ENCODE assay signal across 18 mouse cellular contexts in genomic region chr9:28432159-28432558, GRCm38 (mm10).
"Had no signal": no experiment of that assay in that cellular context is flagged by ENCODE, and none has a peak within 500 bp of the region (broad histone marks: within the 10 kb centered on the region; RNA-seq: fewer than 3 reads in every experiment).

No protein-coding gene starts in this region.

- ATAC-seq: liver, postnatal 0 days had no signal

- H3K4me1 ChIP-seq: kidney, embryonic 15.5 days; limb, embryonic 12.5 days; liver, embryonic 13.5 days; lung, embryonic 15.5 days; megakaryocyte, embryonic 14.5 days had no signal

- H3K9me3 ChIP-seq: kidney, embryonic 15.5 days; limb, embryonic 12.5 days; liver, embryonic 13.5 days; lung, embryonic 15.5 days; neural tube, embryonic 13.5 days had no signal

- H3K36me3 ChIP-seq: kidney, embryonic 15.5 days; limb, embryonic 12.5 days; liver, embryonic 13.5 days; lung, embryonic 15.5 days; neural tube, embryonic 13.5 days had no signal

- H3K27ac ChIP-seq: kidney, embryonic 15.5 days; left cerebral cortex, adult 2 months; limb, embryonic 12.5 days; liver, embryonic 13.5 days; lung, embryonic 15.5 days; macrophage; neural tube, embryonic 13.5 days had no signal

- H3K4me2 ChIP-seq: kidney, embryonic 15.5 days; limb, embryonic 12.5 days; liver, embryonic 13.5 days; lung, embryonic 15.5 days; neural tube, embryonic 13.5 days had no signal

- H3K27me3 ChIP-seq: kidney, embryonic 15.5 days; limb, embryonic 12.5 days; liver, embryonic 13.5 days; lung, embryonic 15.5 days; megakaryocyte, embryonic 14.5 days; neural tube, embryonic 13.5 days had no signal

- H3K9ac ChIP-seq: kidney, embryonic 15.5 days; limb, embryonic 12.5 days; liver, embryonic 13.5 days; liver, postnatal 0 days; lung, embryonic 15.5 days; neural tube, embryonic 13.5 days had no signal

- H3K4me3 ChIP-seq: kidney, embryonic 15.5 days; left cerebral cortex, adult 2 months; limb, embryonic 12.5 days; liver, embryonic 13.5 days; lung, embryonic 15.5 days; megakaryocyte, embryonic 14.5 days; neural tube, embryonic 13.5 days had no signal

- DNase-seq: kidney, adult 2 months; kidney, postnatal 14 days; liver; liver, embryonic 13.5 days; liver, postnatal 0 days; lung, postnatal 14 days; retina, postnatal 1 day; right cerebral cortex, postnatal 4 days; spleen, adult 18-20 months; thymus, adult 18-20 months; thymus, postnatal 14 days had no signal
